Mouse (Mus musculus) erythroblast, embryonic 14.5 days (primary cell): ENCODE results near the gene Fbxl19. TPM values are rescaled to one million over a fixed set of nuclear protein-coding genes. Genes with fewer than 3 reads are reported as not detected.

ENCODE experiments used
- H3K27me3 ChIP-seq: 2 replicates; pipeline ENCODE4 v1.6.1; 2012; ENCODE audit warnings: inconsistent platforms; ENCODE audit not compliant: control insufficient read depth
- H3K36me3 ChIP-seq: 2 replicates; pipeline ENCODE4 v1.6.1; 2012; ENCODE audit warnings: mild to moderate bottlenecking, inconsistent platforms; ENCODE audit not compliant: control insufficient read depth
- H3K4me1 ChIP-seq: 2 replicates; pipeline ENCODE4 v1.6.1; 2012; ENCODE audit warnings: inconsistent platforms; ENCODE audit not compliant: control insufficient read depth
- H3K4me3 ChIP-seq: replicated peaks from 2 replicates; pipeline ENCODE3; 2012; ENCODE audit warnings: moderate library complexity, mild to moderate bottlenecking, inconsistent platforms
- H3K9me3 ChIP-seq: 2 replicates; pipeline ENCODE4 v1.6.1; 2012; ENCODE audit warnings: low read length, inconsistent platforms, mixed read lengths; ENCODE audit not compliant: control insufficient read depth
- GATA1 ChIP-seq: IDR thresholded peaks from 2 replicates; pipeline ENCODE4 v1.6.1; 2012; ENCODE audit warnings: low read length, inconsistent platforms, mixed read lengths
- TAL1 ChIP-seq: IDR thresholded peaks from 3 replicates; pipeline ENCODE4 v1.6.1; 2012; ENCODE audit warnings: low read length, inconsistent platforms, mixed read lengths
- polyA plus RNA-seq: library from polyadenylated mRNA; stranded (reverse); fragments of >175 nt; gene quantifications from 2 replicates; pipeline ENCODE4 v1.2.3, GENCODE M21; 2012

Fbxl19 gene
- polyA plus RNA-seq, 1 experiment: 9.9 TPM

- H3K4me3 ChIP-seq: peak within 1 kb of the TSS; percentile 80
- H3K4me1 ChIP-seq: peaks cover 48% of the 10 kb centered on the region
- TF ChIP-seq TAL1 (no peak), GATA1 (no peak)
- H3K36me3 ChIP-seq: peaks cover 19% of the 10 kb centered on the region
- no peaks in the 10 kb centered on the region for H3K9me3 ChIP-seq
- no peaks in the 10 kb centered on the region for H3K27me3 ChIP-seq
These were observed 35.9 kb upstream of the Fbxl19 start, which contains the start of gene Bcl7c for GRCm38 (mm10) chr7:127708207-127709078. Gene Bcl7c, minus strand, starts transcription at chr7:127708933.

- Histone ChIP-seq H3K4me3 (peak overlapping the region; percentile 80), H3K4me1 (peaks cover 45% of the 10 kb centered on the region), H3K27me3 (no peaks in the 10 kb centered on the region), H3K36me3 (peaks cover 18% of the 10 kb centered on the region), H3K9me3 (no peaks in the 10 kb centered on the region)
- TF ChIP-seq GATA1 (no peak), TAL1 (no peak)
These were observed 34.9 kb upstream of the Fbxl19 start for GRCm38 (mm10) chr7:127709261-127709979.

- peaks cover 45% of the 10 kb centered on the region for H3K4me1 ChIP-seq
- H3K36me3 ChIP-seq: peaks cover 6% of the 10 kb centered on the region
- no peaks in the 10 kb centered on the region for H3K9me3 ChIP-seq
- H3K27me3 ChIP-seq: peaks cover 3% of the 10 kb centered on the region
- TF ChIP-seq GATA1 (no peak), TAL1 (no peak)
- no peak overlapping the region for H3K4me3 ChIP-seq
These were observed 33.3 kb upstream of the Fbxl19 start for GRCm38 (mm10) chr7:127711031-127711430.

- H3K9me3 ChIP-seq: no peaks in the 10 kb centered on the region
- H3K36me3 ChIP-seq: peaks cover 2% of the 10 kb centered on the region; the same call in 1 of the 2 replicates
- no peak for TF ChIP-seq TAL1
- no peak for TF ChIP-seq GATA1
- no peak overlapping the region for H3K4me3 ChIP-seq
- peaks cover 7% of the 10 kb centered on the region for H3K27me3 ChIP-seq
- peaks cover 45% of the 10 kb centered on the region for H3K4me1 ChIP-seq
These were observed 32.9 kb upstream of the Fbxl19 start for GRCm38 (mm10) chr7:127711456-127711855.

- H3K9me3 ChIP-seq: no peaks in the 10 kb centered on the region
- TF ChIP-seq TAL1 (no peak), GATA1 (no peak)
- peaks cover 44% of the 10 kb centered on the region for H3K4me1 ChIP-seq
- no peaks in the 10 kb centered on the region; the same call in 1 of the 2 replicates for H3K36me3 ChIP-seq
- peak within 1 kb of the TSS; percentile 49 for H3K4me3 ChIP-seq
- peaks cover 19% of the 10 kb centered on the region for H3K27me3 ChIP-seq
These were observed 31.6 kb upstream of the Fbxl19 start, which contains the start of gene Ctf1 for GRCm38 (mm10) chr7:127712461-127713385. Gene Ctf1, plus strand, starts transcription at chr7:127712736.

- H3K36me3 ChIP-seq: no peaks in the 10 kb centered on the region; the same call in 1 of the 2 replicates
- peaks cover 20% of the 10 kb centered on the region for H3K27me3 ChIP-seq
- TF ChIP-seq TAL1 (no peak), GATA1 (no peak)
These were observed 29.5 kb upstream of the Fbxl19 start for GRCm38 (mm10) chr7:127714816-127715215.

GRCm38 (mm10) chr7:127716992-127717391 is 27.4 kb upstream of the Fbxl19 start:
- no peaks in the 10 kb centered on the region for H3K9me3 ChIP-seq
- no peaks in the 10 kb centered on the region; the same call in 1 of the 2 replicates for H3K36me3 ChIP-seq
- TF ChIP-seq TAL1 (no peak), GATA1 (no peak)
- H3K4me3 ChIP-seq: peak overlapping the region; percentile 53
- peaks cover 22% of the 10 kb centered on the region for H3K4me1 ChIP-seq
- H3K27me3 ChIP-seq: peaks cover 20% of the 10 kb centered on the region

More at GRCm38 (mm10) chr7:127714816-127715215, 29.5 kb upstream of the Fbxl19 start:
- Histone ChIP-seq H3K4me3 (no peak overlapping the region), H3K9me3 (no peaks in the 10 kb centered on the region), H3K4me1 (peaks cover 26% of the 10 kb centered on the region)

GRCm38 (mm10) chr7:127718339-127718738 is 26.0 kb upstream of the Fbxl19 start:
- Histone ChIP-seq H3K4me3 (no peak overlapping the region), H3K36me3 (no peaks in the 10 kb centered on the region; the same call in 1 of the 2 replicates), H3K27me3 (peaks cover 20% of the 10 kb centered on the region), H3K4me1 (peaks cover 9% of the 10 kb centered on the region), H3K9me3 (no peaks in the 10 kb centered on the region)
- TF ChIP-seq GATA1 (no peak), TAL1 (no peak)
